Mouse (Mus musculus) liver, embryonic 11.5 days (tissue): ENCODE data around the gene Pias4. TPM values are rescaled to one million over a fixed set of nuclear protein-coding genes. Genes with fewer than 3 reads are reported as not detected.
A peak's percentile ranks its signal among the peaks of the same experiment; 100 is the strongest.

Experiments
- ATAC-seq: fragments of 200-750 bp; cut with Nextera tagmentation; replicated peaks from 2 replicates; pipeline ENCODE4 v1.8.0; 2017; ENCODE audit warnings: moderate number of reproducible peaks, mild to moderate bottlenecking, moderate TSS enrichment, moderate library complexity; ENCODE audit not compliant: low FRiP score
- DNase-seq: peaks from one replicate; pipeline ENCODE4 v3.0.0-alpha.2; 2017; ENCODE audit warnings: low spot score
- H3K27ac ChIP-seq: fragments of 300-500 bp; sonication (generic); 2 replicates; pipeline ENCODE4 v1.5.1; 2014; ENCODE audit warnings: mild to moderate bottlenecking, low read depth, low read length, control low read depth
- H3K27me3 ChIP-seq: fragments of 300-500 bp; sonication (generic); replicated peaks from 2 replicates; pipeline ENCODE4 v1.6.1; 2014; ENCODE audit warnings: low read length, mixed read lengths; ENCODE audit not compliant: control insufficient read depth, insufficient read depth
- H3K36me3 ChIP-seq: fragments of 300-500 bp; sonication (generic); 2 replicates; pipeline ENCODE4 v1.6.1; 2014; ENCODE audit warnings: mild to moderate bottlenecking, low read length, moderate library complexity, mixed read lengths; ENCODE audit not compliant: control insufficient read depth, insufficient read depth
- H3K4me1 ChIP-seq: fragments of 300-500 bp; sonication (generic); replicated peaks from 2 replicates; pipeline ENCODE4 v1.6.1; 2014; ENCODE audit warnings: low read length, mixed read lengths; ENCODE audit not compliant: control insufficient read depth, insufficient read depth
- H3K4me2 ChIP-seq: fragments of 300-500 bp; sonication (generic); 2 replicates; pipeline ENCODE4 v1.6.1; 2014; ENCODE audit warnings: mild to moderate bottlenecking, control low read depth, moderate library complexity
- H3K4me3 ChIP-seq: fragments of 300-500 bp; sonication (generic); 2 replicates; pipeline ENCODE4 v1.5.1; 2014; ENCODE audit warnings: low read depth, low read length, control low read depth
- H3K9ac ChIP-seq: fragments of 300-500 bp; sonication (generic); 2 replicates; pipeline ENCODE4 v1.6.1; 2014; ENCODE audit warnings: low read depth, low read length, control low read depth
- H3K9me3 ChIP-seq: fragments of 300-500 bp; sonication (generic); 2 replicates; pipeline ENCODE4 v1.6.1; 2016; ENCODE audit warnings: low read length, inconsistent platforms, mixed read lengths; ENCODE audit not compliant: control insufficient read depth
- WGBS: fragments of 180-500 bp; shearing (Covaris S2); extraction: QIAGEN DNeasy Blood & Tissue Kit; methylation state at CpG from one replicate; pipeline ENCODE4 v1.1.7; 2014; 5-methylcytosine and 5-hydroxymethylcytosine counted together
- polyA plus RNA-seq: library from polyadenylated mRNA; unstranded; fragments of >200 nt; fragmentation: Nextera tagmentation; extraction: Ambion mirVana; gene quantifications from 2 replicates; pipeline ENCODE4 v1.2.1, GENCODE M21; 2014

Pias4 gene
- polyA plus RNA-seq, 1 experiment from 2014 or later = 50.9 TPM

DNA sequence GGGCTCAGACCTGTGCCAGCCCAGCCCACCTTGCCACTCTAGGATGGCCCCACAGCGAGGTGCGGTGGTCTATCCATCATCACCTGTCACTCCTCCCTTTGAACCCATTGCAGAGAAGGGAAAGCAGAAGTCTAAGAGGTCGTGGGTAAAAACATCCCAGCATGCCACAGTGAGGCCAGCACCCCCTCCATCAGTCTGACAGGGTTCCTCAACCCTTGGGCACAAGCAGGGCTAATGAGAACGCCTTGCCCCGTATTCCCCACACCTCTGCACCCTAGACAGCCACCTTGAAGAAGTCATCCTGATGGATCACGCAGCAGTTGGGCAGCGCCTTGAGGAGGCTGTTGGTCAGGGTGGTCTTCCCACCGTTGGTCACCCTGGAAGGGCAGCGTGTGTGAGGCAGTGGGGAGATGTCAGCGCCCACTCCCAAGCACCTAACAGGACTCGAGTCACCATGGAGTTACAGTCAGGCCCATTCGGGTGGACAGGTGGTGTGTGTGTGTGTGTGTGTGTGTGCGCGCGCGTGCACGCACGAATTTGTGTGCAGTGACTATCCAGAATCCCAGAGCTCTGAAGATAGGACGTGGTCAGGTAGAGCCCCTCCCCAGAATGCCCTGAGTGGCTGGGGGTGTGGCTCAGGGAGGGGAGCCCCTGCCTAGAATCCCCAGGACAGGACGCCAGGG is 33.0 kb upstream of the Pias4 start:
- DNase-seq (no peak), ATAC-seq (no peak)
- Histone ChIP-seq H3K27ac (no peak overlapping the region), H3K4me3 (no peak overlapping the region), H3K9ac (no peak overlapping the region), H3K9me3 (no peaks in the 10 kb centered on the region), H3K27me3 (peaks cover 29% of the 10 kb centered on the region), H3K36me3 (no peaks in the 10 kb centered on the region), H3K4me2 (no peak overlapping the region), H3K4me1 (peaks cover 8% of the 10 kb centered on the region; the same call in 1 of the 2 replicates)
- 75% methylated on average over 20 of the region's 20 CpGs for whole genome bisulfite sequencing

DNA sequence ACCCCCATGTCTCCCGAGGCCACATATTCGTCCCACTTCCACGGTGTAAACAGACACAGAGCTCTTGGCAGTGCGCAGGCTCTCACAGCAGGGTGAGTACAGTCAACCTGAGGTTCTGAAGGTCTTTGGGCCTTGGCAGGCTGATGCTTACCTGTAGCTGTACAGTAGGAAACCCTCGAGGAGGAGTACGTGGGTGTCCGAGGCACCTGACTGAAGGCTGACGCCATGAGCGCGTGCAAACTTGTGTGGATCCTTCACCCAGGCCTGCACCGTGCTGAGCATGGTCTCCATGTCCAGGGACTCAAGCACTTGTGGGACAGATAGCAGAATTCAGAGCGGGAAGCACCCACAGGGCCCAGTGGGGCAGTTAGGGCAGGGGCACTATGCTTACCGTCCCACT is 32.4 kb upstream of the Pias4 start:
- DNase-seq = no peak
- peaks cover 8% of the 10 kb centered on the region; the same call in 1 of the 2 replicates for H3K4me1 ChIP-seq

DNA sequence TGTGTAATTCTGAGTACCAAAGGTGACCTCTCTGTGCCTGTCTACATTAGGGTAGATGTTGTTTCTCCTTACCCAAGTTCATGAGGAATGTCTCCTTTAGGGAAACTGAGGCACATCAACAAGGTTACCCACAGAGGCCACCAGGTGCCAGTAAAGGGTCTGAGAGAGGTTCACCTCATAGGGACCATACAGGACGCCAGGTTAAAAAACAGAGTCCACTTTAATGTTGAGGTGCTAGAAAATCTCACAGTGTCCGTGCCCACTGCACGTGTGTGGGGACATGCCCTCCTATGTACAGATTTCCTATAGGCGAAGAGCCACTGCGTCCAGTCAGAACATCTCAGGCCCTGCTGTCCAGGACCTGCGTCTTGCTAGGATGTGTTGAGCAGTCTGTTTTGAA is 31.3 kb upstream of the Pias4 start:
- DNase-seq = no peak
- Histone ChIP-seq H3K27me3 (peaks cover 39% of the 10 kb centered on the region), H3K27ac (no peak overlapping the region), H3K4me2 (no peak overlapping the region), H3K4me3 (no peak overlapping the region), H3K9me3 (no peaks in the 10 kb centered on the region), H3K9ac (no peak overlapping the region), H3K36me3 (no peaks in the 10 kb centered on the region), H3K4me1 (peaks cover 14% of the 10 kb centered on the region)
- WGBS = 82% methylated on average over 6 of the region's 6 CpGs
- no peak for ATAC-seq

More for the DNA sequence above, 32.4 kb upstream of the Pias4 start:
- Histone ChIP-seq H3K27me3 (peaks cover 30% of the 10 kb centered on the region), H3K9me3 (no peaks in the 10 kb centered on the region), H3K27ac (no peak overlapping the region), H3K9ac (no peak overlapping the region), H3K4me3 (no peak overlapping the region), H3K4me2 (no peak overlapping the region), H3K36me3 (no peaks in the 10 kb centered on the region)
- no peak for ATAC-seq
- 80% methylated on average over 13 of the region's 13 CpGs for WGBS

DNA sequence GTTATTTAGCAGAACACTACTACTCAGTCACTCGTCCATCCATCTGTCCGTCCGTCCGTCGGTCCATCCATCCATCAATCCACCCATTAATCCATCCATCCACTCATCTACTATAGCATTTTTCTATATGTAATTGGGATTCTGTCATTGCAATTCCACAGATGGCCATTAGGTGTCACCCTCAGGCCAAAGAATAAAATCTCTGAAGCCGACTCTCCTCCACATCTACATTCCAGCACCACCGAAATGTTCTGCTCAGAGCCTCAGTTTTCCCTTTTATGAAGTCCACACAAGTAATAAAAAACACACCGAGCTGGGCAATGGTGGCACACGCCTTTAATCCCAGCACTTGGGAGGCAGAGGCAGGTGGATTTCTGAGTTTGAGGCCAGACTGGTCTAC is 30.5 kb upstream of the Pias4 start:
- Histone ChIP-seq H3K36me3 (no peaks in the 10 kb centered on the region), H3K4me3 (no peak overlapping the region), H3K9me3 (no peaks in the 10 kb centered on the region), H3K27ac (no peak overlapping the region), H3K9ac (no peak overlapping the region), H3K4me1 (peaks cover 15% of the 10 kb centered on the region), H3K4me2 (no peak overlapping the region), H3K27me3 (peaks cover 40% of the 10 kb centered on the region)
- ATAC-seq (no peak), DNase-seq (no peak)
- 2% methylated on average over 9 of the region's 9 CpGs for WGBS

DNA sequence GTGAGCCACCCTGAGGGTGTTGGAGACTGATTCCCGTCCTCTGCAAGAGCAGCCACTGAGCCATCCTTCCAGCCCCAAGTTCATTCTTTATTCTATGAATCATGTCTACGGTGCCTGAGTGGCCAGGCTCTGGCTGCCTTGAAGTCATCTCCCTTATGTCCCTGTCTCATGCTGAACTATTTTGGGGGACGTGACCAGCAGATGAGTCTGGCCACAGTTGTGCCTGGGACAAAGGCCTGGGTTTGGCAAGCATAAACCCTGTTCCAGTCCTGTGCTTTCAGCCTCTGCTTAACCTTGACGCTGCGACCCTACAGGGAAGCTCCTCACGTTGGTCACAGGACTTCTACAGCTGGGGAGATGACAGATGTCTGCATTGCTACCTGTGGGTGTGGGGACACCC is 29.6 kb upstream of the Pias4 start:
- Histone ChIP-seq H3K27me3 (peaks cover 40% of the 10 kb centered on the region), H3K9ac (no peak overlapping the region), H3K27ac (no peak overlapping the region), H3K9me3 (no peaks in the 10 kb centered on the region), H3K4me2 (no peak overlapping the region), H3K4me1 (peaks cover 17% of the 10 kb centered on the region), H3K4me3 (no peak overlapping the region), H3K36me3 (no peaks in the 10 kb centered on the region)
- 47% methylated on average over 6 of the region's 6 CpGs for WGBS
- DNase-seq = no peak
- ATAC-seq = no peak

DNA sequence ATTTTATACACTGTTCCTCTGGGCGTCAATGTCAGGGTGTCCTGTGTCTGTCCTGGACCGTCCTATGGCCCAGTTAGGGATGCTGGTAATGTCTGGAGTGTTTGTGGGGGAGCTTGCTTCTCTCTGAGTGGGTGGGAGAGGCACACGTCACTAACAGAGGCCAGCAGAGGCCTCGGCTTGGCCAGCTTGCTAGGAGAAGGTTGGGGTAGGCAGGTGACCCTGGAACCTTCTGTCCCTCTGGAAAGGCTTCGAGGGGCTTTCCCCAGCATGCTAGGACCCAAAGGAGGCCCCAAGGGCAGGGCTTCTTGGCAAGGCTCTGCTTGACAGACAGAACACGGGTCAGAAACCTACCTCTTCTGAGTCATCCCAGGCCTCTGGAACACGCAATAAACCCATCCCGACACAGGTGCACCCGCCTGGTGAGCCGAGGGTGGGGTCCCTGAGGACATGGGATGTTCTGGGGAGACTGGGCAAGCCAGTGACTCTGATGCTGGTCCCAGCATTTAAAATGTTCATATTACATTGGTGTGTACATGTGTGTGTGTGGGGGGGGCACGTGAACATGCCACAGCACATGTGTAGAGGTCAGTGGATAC is 28.8 kb upstream of the Pias4 start:
- H3K9ac ChIP-seq = no peak overlapping the region
- no peak overlapping the region for H3K27ac ChIP-seq
- no peaks in the 10 kb centered on the region; the same call in 1 of the 2 replicates for H3K36me3 ChIP-seq
- H3K4me2 ChIP-seq = no peak overlapping the region
- peaks cover 40% of the 10 kb centered on the region for H3K27me3 ChIP-seq
- no peaks in the 10 kb centered on the region for H3K9me3 ChIP-seq
- no peak for ATAC-seq
- H3K4me1 ChIP-seq = peaks cover 23% of the 10 kb centered on the region
- 64% methylated on average over 11 of the region's 11 CpGs for WGBS
- no peak for DNase-seq
- no peak overlapping the region for H3K4me3 ChIP-seq

DNA sequence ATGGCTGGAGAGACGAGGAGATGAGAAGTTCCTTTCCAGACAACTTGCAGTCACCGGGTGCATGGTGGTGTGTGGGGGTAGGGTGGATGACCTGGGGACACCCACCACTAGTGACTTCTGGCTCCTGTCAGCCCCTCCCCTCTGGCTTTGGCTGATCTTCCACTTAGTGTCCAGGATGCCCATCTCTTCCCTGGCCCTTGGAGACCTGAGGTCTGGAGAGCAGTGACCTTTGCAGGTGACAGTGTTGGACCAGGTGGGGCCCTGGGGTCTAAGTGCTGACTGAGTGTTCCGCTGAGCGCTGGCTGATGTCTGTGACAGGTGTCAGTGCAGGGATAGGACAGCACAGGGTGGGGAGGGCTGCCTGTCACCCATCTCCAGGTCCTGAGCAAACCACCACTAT is 27.6 kb upstream of the Pias4 start:
- ATAC-seq = no peak
- 59% methylated on average over 4 of the region's 4 CpGs for WGBS
- Histone ChIP-seq H3K36me3 (peaks cover 8% of the 10 kb centered on the region; the same call in 1 of the 2 replicates), H3K4me1 (peaks cover 34% of the 10 kb centered on the region), H3K9me3 (no peaks in the 10 kb centered on the region), H3K4me3 (no peak overlapping the region), H3K27me3 (peaks cover 40% of the 10 kb centered on the region), H3K9ac (no peak overlapping the region), H3K4me2 (no peak overlapping the region), H3K27ac (no peak overlapping the region)
- DNase-seq = no peak

DNA sequence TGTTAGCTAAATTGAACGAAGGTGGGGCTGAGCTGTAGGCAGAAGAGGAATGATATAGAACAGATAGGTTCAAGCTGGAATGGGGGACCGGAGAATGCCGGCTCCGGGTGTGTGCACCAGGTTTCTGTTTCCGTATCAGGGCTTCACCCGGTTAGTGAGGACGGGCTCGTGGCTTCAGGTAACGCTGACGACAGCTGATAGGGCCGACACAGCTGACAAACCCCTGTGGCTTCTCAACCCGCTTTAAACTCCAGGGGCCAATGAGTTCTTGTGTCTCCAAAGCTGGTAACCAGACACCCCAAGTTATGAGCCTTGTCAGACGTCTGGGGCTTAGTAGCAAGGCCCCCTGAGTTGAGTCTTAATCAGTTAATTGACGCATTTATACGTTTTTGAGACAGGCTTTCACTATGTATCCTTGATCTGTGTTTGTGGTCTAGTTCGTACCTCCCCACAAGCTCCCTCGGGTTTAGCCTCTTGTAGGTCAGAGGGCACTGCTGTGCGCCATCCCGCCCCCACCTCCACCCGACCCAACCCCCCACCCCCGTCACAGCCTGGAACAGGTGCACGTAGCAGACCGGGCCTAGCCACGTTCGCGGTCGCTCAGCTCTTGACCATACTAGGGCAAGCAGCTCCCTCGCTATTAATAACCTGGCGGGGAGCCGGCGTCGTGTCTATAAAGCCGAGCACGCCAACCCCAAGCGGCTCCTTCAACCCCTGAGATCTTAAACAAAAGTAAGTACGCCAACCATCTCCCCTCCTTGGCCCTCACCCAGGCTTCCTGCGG is 26.5 kb upstream of the Pias4 start:
- ATAC-seq (no peak), DNase-seq (no peak)
- WGBS = 14% methylated on average over 37 of the region's 37 CpGs
- peaks cover 36% of the 10 kb centered on the region for H3K4me1 ChIP-seq
- H3K9ac ChIP-seq = peak overlapping the region; percentile 37
- H3K27me3 ChIP-seq = peaks cover 35% of the 10 kb centered on the region
- H3K4me2 ChIP-seq = peak overlapping the region; percentile 50
- H3K9me3 ChIP-seq = no peaks in the 10 kb centered on the region
- H3K36me3 ChIP-seq = peaks cover 11% of the 10 kb centered on the region; the same call in 1 of the 2 replicates
- H3K4me3 ChIP-seq = peak overlapping the region; percentile 20
- no peak overlapping the region for H3K27ac ChIP-seq
